Mouse (Mus musculus): ENCODE measurements around the gene Tm2d1.
"Not testable (repeated sequence)": the region's sequence is repeated elsewhere in the genome, so short reads cannot be mapped to it uniquely, and the experiment has no call there.

The Tm2d1 gene

DNA sequence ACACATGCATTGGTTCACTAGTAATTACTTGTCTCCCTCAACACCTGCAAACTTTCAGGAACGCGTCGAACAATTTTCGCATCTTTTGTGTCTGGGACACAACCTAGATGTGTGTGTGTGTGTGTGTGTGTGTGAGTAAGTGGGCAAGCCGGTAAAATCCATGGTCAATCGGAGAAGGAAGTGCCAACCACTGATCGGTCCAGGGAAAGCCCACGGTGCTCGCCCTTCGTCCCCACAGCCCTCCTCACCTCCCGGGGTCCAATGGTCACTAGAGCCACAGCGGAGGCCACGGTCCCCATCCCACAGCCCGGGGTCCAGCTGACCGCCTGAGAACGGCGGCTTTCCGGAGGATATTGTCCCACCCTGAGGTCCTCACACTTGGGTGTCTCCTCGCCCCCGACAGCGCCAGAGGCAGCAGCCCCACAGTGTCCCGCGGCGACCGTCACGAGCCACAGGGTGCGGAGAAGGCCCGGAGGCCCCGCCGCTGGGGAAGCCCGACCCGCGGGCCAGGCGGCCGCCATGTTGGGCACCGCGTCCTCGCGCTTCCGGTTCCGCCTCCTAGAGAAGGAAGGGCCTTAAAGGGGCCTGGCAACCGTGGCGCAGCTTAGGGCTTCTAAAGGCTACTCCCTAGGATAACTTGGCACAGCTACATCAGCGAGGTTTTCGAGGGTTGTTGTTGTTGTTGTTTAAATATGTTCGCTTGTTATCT lies at the start of gene Tm2d1:
TSS of gene Tm2d1 (minus strand) at position 591 of the 709 bp plus-strand sequence.
- DNase-seq = peak; percentile 88

DNA sequence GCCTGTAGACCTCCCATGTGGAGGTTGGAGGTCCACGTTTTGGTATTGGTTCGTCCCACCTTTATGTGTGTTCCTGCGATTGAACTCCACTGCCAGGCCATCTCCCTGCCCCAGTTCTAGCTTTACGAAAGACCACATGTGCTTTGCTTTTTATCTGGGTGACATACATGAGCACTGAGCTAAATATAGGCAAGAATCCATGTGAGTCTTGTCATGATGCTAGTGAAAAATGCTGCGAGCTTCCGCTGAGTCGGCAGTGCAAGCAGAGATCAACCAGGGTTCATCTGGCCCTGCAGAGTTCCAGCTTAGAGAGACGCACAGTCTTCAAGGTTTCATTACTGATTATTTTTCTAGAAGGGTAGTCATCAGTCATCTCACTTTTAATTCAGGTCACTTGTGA lies 45.3 kb upstream of the Tm2d1 start:
- no peak for DNase-seq

DNA sequence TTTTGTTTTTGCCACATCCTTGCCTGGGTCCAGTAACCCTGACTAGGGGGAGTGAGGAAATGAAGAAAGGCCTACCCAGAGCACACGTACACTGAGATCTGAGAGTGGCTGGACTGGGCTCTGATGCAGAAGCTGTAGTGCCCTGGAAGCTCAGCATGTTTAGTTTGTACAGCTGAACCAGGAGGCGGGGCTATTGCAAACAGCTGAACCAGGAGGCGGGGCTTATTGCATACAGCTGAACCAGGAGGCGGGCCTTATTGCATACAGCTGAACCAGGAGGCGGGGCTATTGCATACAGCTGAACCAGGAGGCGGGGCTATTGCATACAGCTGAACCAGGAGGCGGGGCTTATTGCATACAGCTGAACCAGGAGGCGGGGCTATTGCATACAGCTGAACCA lies 32.0 kb upstream of the Tm2d1 start:
- DNase-seq = not testable (repeated sequence)

DNA sequence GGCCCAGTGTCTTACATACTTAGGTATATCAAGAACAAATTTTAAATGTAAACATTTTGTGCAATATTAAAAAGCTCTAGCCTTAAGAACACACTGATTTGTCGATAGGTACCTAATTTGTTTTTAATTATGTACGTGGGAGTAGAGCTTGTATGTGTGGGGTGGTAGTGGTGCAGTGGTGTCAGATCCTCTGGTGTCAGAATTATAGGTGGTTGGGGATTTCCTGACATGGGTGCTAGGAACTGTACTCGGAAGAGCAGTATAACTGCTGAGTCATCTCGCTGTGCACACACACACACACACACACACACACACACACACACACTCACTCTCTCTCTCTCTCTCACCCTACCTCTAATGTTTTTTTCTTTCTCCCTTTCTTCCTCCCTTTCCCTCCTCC lies 25.3 kb upstream of the Tm2d1 start:
- DNase-seq = no peak

DNA sequence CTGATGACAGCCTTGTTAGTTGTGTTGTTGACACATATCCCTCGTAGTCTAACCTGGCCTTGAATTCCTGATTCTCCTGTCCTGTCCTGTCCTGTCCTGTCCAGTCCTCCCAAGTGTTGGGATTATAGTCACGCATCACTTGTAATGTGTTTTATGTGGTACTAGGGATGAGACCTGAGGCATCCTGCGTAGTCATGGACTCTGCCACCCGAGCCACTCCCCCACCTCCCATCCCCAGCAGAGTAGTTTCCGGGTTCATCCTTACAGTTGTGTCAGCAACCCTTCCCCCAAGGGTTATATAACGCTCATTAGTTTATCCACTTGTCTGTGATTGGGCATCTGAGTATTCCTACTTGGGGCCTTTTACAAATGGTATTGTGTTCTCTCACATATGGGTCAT lies 21.3 kb upstream of the Tm2d1 start:
- no peak for DNase-seq

DNA sequence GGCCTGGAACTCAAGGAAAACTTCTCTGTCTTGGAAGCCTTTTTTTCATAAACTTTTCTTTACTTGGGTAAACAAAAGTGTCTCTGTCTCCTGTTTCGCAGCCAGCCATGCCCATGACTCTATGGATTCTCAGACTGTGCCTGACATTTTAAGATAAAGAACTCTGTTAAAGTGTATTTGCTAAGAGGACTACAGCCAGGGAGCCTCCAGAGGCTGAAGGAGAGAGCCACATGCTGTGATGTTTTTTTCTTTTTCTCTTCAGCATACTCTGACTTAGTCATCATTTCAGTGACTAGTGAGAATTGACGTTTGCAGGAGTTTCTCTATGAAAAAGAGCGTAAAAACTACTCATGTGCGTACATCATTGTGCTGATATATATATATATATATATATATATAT lies 20.4 kb upstream of the Tm2d1 start:
- DNase-seq = no peak

DNA sequence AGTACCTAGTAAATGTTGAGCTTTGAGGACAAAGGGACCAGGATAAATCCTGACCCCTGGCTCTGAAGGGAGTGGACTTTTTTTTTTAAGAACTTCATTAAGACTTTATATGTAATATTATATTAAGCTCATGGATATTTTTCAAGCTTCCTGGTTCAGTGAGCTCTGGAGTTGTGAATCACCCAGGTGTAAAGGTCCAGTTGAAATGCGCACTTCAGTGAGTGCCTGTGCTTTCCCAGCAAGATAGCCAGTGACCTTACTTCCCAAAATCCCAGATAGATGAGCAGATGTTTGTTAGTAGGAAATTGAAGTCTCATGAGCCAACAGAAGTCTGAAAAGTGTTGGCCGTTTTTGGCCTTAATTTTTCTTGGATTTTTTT lies 18.5 kb upstream of the Tm2d1 start:
- DNase-seq = no peak

DNA sequence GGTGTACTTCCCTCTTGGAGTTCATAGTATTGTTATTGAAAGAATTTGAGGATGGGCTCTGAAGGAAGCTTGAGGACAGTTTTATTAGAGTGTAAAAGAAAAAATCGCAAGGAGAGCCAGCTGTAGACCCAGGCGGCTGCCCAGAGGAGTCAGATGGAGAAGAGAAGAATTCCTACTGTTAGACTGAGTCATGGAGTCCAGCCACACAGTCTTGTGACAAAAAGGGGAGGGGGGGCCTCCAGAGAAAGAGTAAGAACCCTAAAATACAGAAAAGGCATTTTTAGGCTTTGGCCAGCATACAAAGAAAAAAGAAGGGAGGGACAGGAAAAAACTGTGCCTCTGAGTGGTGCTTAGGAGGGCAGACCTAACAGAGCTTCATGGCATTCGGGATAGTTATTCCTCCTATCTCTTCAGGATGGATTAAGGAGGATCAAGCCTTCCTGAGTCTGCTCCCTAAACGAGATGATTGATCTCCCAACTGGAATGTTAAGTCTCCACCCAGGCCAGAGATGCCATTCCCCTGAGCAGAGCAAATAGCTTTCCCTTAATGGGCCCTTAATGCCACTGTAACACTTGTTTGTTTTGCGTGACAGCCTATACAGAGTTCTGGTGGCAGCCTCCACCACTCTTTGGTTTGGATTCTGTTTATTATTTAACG lies 17.9 kb upstream of the Tm2d1 start:
- DNase-seq = peak; percentile 35

DNA sequence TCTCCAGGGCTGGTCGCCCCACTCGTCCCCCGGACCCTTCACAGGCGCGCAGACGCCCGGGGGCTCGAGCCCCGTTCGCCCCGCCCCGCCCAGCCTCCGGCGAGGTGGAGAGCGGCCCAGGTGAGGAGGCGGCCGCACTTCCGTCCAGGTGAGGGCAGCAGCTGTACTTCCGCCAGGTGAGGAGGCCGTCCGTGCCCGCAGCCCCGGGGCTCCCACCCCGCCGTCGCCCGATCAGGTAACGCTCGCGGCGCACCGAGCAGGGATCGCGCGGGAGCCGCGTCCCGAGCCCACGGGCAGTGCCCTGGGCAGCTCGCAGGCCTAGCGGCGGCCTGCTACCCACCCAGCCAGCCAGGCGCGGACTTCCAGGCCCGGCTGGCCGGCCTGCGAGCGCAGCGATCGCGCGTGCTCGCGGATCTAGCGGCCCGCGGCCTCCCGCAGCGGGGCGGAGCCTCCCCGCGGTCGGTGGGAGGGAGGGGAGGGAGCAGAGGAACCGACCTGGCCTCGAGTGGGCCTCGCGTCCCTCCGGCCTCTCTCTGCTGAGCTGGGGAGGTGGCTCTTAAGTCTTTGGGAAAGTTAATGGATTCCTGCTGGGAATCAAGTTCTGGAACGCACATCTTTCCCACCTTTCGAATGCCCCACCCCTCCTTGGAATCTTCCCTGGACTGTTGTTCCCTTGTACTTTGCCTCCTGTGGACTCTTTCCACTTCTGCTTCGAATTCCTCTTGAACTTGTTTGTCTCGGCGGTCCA lies 12.8 kb upstream of the Tm2d1 start, which contains the start of gene Patj:
TSS of gene Patj (plus strand) at position 96 of the 748 bp plus-strand sequence.
- peak; percentile 75 for DNase-seq

DNA sequence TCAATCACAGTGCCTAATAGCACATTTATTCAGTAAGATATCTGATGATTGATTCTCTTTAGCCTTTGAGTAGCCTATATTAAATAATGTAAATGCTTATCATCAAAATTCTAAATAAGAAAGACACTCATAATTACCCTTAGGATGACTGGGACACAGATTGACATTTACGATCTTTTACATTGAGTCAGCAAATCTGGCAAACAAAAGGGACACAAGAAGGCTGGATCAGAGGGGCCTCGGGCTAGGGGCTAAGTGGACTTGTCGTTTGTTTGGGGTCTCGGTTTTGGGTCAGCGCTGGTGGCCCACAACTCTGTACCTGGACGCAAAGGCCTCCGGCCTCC lies 12.2 kb upstream of the Tm2d1 start:
- no peak for DNase-seq

DNA sequence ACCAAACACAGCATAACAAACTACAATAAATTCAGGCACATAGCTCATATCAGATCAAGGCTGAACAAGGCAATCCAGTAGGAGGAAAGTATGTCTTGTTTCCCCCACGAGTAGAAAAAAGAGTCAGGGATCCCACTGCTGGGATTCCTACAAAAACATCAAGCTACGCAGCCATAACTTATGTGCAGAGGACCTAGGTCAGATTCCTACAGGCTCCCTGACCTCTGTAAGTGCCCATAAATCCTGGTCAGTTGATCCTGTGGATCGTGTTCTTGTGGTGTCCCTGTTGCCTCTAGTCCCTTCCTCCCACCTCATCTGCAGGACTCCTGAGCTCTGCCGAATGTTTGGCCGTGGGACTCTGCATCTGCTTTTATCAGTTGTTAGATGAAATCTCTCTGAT lies 1.9 kb upstream of the Tm2d1 start:
- no peak for DNase-seq

DNA sequence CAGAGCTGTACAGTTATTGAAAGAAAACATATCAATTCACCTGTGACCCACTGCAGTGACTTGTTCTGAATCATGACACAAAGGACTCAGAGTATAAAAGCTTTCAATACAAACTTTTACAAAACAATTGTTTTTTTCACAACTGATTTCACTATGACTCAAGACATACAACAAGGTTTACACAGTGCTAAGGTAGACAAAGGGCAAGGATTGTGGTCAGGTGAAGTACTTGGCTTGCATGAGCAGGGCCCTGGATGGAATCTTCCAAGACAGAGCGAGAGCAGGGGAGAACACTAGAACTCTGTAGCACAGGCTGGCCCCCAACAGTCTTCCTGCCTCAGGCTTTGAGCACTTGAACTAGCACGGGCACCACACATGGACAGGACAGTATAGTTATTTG lies 6.2 kb downstream of the Tm2d1 start:
- peak; percentile 10 for DNase-seq

DNA sequence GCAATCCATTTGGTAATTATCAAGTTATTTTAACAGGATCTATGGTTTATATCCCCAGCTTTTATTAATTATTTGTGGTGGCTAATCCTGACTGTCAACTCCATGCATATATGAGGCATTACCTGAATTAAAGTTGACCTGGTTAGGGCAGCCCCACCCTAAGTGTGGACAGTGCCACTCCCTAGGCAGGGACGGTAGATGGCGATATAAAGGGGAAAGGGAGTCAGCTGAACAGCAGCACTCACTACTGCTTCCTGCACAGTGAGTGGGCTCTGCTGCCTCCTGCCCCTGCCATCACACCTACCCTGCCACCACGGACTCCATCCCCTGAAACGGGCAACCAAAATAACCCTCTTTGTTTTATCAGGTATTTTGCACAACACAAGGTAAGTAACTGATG lies 7.7 kb downstream of the Tm2d1 start:
- DNase-seq = peak; percentile 13

DNA sequence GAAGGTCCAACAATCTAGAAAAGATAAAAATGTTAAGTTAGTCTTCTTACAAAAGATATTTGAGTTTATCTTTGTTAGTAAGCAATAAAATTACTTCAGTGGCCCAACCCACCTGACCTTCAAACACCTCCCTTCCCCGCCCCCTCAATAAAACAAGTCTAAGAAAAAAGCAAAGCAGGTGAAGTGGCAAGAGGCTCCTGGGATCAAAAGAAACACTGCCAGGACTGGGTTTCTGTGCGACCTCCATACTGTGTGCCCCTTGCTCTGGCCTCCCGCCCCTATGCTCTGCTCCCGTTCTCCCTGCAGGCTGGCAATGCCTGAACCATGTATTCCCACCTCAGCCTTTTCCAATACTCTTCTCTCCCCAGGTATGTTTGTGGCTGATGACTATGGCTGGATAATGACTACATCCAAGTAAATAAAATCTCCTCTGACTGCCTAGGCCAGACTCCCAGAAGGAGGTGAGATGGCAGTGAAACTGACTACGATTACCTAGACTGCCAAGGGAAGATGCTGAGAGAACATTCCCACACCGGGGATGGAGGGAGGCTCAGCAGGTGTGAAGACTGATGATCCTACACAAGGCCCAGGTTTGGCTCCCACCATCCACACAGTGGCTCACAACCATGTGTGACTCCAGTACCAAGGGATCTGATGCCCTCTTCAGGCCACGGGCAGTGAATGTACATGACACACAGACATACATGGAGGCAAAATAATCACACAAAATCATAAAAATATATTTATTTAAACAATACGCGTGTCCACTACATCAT lies 24.9 kb downstream of the Tm2d1 start:
- DNase-seq = no peak

DNA sequence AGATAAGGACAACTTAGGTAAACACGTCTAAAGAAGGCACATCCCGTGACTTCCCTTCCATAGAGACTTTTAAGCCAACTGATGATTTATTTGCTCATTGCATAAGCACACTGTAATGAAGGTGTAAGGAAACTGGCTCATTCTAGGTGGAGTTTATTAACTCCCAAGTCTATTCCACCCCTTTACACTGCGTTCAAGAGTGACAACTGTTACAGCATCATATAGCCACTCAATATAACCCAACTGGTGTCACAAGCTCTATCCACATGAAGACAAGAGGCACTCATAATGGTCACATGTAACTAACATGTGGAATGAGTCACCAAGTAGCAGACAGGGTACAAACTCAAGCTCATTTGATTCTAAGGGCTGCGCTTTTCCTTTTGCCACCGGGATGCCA lies 34.5 kb downstream of the Tm2d1 start:
- peak; percentile 2 for DNase-seq

DNA sequence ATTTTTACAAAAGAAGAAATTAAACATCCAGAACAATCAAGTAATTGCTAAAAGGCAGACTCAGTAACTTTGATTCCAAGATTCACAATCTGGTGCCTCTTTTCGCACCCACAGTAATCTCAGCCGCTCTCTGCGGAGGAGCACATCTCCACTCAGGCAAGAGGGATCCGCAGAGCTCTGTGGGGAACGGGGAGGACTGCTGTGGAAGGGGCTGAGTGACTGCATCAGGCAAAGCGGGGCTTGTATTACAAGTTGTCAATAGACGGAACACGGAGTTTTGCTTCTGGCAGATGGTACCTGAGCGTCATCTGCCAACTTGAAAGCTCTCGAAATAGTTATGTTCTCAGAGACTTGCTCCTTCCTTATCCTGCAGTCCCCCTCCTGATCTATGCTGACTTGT lies 37.3 kb downstream of the Tm2d1 start:
- no peak for DNase-seq

DNA sequence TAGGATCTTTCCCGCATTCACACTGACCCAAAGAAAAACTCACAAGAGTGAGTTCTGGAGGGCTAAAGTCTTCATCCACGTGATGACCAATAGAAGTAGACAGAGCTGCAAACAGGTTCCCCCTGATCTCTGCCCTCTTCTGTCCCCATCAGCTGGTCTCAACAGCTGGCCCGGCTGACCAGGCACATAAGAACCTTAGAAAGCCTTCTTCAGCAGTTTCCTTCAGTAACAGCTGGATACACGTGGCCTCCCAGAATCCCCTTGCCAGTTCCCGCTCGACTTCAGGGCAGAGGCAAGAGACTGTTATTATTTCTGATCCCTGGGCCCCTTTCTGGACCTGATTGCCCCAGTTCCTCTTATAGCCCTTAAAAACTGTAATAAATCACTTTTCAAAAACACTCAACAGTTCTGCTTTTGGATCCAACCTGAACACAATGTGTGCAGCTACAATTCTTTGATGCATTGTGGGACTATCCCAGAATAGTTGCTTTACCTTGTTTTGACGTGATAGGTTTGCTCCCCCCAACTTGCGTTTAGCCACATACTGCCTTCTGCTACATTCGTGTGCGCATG lies 43.0 kb downstream of the Tm2d1 start:
- DNase-seq = peak; percentile 21

DNA sequence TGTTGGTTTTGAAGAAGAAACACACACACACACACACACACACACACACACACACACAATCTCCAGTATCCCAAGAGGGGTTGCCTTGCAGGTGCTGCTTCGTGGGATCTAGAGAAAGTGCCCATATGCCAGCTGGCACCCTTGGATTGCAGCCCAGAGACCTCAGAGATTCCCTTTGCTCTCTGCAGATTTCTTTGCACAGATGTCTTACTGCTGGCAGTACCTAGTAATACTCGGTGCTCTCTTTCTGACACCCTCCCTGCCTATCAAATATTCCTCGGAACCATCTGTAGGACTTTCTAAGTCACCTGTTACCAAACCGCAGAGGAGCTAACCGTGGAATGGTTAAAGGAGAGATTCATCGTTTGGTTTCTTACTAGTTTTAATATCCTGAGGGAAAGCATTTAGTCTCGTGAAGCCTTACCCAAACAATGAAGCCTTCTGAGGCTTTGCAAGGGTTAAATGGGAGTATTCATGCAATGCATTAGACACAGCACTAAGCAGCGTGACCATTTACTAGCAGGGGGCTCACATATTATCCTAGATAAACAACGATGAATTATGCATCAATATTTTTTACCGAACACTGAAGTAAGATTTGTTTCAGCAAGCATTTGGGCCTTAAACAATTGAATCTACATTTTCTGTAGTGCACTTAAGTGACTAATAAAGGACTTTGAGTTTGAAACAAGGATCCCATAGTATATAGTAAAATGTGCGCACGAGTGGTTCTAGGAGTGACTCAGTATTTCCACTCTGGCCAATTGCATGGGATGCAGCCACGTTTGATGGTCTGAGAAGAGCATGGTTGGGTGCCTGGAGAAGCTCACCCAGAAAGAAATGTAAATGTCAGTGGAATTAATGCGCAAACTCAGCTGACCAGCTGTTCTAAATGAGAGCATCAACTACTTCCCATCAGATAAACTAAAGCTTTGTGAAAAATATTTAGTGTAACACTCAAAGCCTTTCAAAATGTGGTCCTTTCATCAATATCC lies 44.2 kb downstream of the Tm2d1 start:
- no peak for DNase-seq

DNA sequence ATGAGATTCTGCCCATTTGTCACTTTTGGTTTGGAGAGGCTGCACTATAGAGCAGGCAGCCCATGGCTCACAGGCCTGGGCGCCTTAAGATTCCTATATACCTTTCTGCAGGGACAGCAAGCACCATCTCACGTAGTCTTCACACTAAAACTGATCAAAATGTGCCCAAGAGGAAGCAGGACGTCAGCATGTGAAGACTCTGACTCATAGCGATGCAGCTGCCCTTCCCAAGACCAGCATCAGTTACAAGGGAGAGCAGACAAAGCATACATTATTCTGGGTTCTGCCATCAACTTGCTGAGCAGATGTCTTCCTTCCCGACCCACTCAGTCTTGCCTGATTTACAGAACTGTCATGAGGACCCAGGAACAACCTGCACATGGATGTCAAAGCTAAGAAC lies 45.9 kb downstream of the Tm2d1 start:
- no peak for DNase-seq

DNA sequence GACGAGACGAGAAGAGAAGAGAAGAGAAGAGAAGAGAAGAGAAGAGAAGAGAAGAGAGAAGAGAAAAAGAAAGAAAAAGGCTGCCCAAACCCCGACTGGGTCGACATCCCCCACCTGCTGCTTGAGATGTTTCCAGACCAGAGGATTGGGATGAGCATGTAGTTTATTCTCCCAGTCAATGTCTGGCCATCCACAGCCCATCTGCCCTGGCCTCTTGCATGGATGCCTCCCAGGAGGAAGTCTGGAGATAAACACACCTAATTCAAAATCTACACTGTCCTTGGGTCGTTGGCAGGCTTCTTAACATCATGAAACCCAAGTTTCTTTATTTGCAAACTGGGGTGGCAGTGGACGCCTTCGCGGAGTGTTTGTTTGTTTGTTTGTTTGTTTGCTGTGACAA lies 47.4 kb downstream of the Tm2d1 start:
- DNase-seq = no peak

DNA sequence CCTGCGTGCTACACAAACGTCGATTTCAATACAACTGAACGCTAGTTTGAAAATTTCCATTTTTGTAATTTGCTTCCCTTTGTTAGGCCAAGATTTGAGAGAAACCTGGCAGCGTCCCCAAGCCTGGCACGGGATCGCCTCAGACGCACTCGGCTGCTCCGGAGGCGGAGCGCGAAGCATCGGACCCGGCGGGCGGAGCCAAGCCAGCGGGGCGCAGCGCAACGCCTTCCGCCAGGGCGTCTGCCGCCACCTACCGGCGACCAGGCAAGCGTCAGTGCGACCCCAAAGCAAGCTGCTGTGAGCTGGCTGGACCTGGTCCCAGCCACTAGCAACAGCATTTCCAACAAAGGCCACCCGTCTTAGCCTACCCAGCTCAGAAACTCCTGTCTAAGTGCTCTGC lies 60.9 kb downstream of the Tm2d1 start:
- peak; percentile 94 for DNase-seq

All from lung, postnatal 36 days (tissue).